Mouse (Mus musculus) left cerebral cortex, adult 2 months (tissue): ENCODE results near the gene Drg1. TPM values are rescaled to one million over a fixed set of nuclear protein-coding genes. Genes with fewer than 3 reads are reported as not detected.
"Not testable (repeated sequence)": the region's sequence is repeated elsewhere in the genome, so short reads cannot be mapped to it uniquely, and the experiment has no call there.

ENCODE experiments used
- DNase-seq, 2 experiments: peaks; one replicate each; pipeline ENCODE4 v3.0.0; 2021 to 2022; ENCODE audit warnings: low spot score in 2 of 2, mixed read lengths in 1 of 2; ENCODE audit errors: extremely low spot score in 1 of 2
- H3K27ac ChIP-seq: fragments of 200-600 bp; 2 replicates; pipeline ENCODE4 v1.8.1; 2022
- H3K4me3 ChIP-seq: fragments of 200-600 bp; 2 replicates; pipeline ENCODE4 v1.8.1; 2022
- intact Hi-C: fragments of 180-260 bp; cut with DNase I; formaldehyde crosslinking; loops from one replicate; pipeline ENCODE4 v1.15.1; 2025
- total RNA-seq, 2 experiments: library from RNA; stranded (reverse); gene quantifications; 2 replicates each; pipeline ENCODE4 v1.2.3; 2021

Drg1 gene
- total RNA-seq, 2 experiments from 2014 or later = 79.5 to 92.1 TPM

- intact Hi-C loops, H3K4me3 ChIP-seq, H3K27ac ChIP-seq: not testable (repeated sequence)
- DNase-seq = peak; percentile 41 to 54
These were observed 98.6 kb downstream of the Drg1 start for GRCm38 (mm10) chr11:3167571-3168001.

GRCm38 (mm10) chr11:3167129-3167528 lies 99.1 kb downstream of the Drg1 start:
- DNase-seq, intact Hi-C loops, H3K4me3 ChIP-seq, H3K27ac ChIP-seq: not testable (repeated sequence)

GRCm38 (mm10) chr11:3166321-3166720 lies 99.9 kb downstream of the Drg1 start:
- H3K4me3 ChIP-seq, DNase-seq, intact Hi-C loops, H3K27ac ChIP-seq: not testable (repeated sequence)

- DNase-seq, intact Hi-C loops, H3K27ac ChIP-seq, H3K4me3 ChIP-seq: not testable (repeated sequence)
These were observed 100.9 kb downstream of the Drg1 start for GRCm38 (mm10) chr11:3165210-3165782.

- H3K4me3 ChIP-seq, DNase-seq, H3K27ac ChIP-seq, intact Hi-C loops: not testable (repeated sequence)
These were observed 102.6 kb downstream of the Drg1 start for GRCm38 (mm10) chr11:3163661-3164060.

DNA sequence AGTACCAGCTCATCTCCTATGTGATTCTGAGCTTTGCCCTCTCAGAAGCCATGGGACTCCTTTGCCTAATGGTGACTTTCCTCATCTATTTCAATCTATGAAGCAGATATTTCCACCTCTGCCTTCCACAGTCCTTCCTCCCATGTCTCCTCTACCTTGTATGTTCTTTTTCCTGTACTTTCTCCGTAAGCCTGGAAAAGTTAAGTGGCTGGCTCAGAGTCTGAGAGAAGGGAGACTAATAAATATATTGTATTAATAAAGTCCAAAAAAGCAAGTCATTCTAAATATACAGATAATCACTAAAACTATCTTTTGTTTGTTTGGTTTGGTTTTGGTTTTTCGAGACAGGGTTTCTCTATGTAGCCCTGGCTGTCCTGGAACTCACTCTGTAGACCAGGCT lies 103.1 kb downstream of the Drg1 start:
- peak; percentile 32 to 39 for DNase-seq
- intact Hi-C loops, H3K4me3 ChIP-seq, H3K27ac ChIP-seq: not testable (repeated sequence)

DNA sequence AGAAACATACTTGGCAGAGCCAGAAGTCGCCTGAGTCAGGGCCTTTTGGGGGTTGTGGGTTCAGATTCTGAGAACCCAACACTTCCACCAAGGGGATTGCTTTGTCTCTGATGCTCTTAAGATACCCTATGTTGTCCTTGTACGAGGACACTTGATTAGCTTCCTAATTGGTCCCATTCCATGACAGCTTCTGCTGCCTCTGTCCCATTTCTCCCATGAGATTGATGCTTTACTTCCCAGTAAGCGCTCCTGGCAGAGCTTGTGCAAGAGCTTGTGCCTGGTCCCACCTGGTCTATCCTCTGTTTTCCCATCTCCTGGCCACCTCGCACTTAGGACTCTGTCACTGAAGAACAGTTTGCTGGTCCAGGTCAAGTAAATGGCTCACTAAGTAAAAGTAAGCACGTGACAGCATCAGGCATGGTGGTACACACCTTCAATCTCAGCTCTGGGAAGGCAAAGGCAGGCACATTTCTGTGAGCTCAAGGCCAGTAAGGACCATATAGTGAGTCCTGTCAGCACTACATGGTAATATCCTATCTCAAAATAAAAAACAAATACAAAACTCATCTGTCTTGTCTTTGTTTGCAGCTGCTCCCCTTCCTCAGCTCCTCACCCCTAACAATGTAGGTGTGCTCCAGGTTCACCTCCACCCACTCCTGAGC lies 103.8 kb downstream of the Drg1 start:
- DNase-seq = peak; percentile 70 to 74
- intact Hi-C loops, H3K27ac ChIP-seq, H3K4me3 ChIP-seq: not testable (repeated sequence)

GRCm38 (mm10) chr11:3161370-3161769 lies 104.8 kb downstream of the Drg1 start:
- H3K27ac ChIP-seq, H3K4me3 ChIP-seq, intact Hi-C loops: not testable (repeated sequence)
- peak; percentile 70 to 71 for DNase-seq

DNA sequence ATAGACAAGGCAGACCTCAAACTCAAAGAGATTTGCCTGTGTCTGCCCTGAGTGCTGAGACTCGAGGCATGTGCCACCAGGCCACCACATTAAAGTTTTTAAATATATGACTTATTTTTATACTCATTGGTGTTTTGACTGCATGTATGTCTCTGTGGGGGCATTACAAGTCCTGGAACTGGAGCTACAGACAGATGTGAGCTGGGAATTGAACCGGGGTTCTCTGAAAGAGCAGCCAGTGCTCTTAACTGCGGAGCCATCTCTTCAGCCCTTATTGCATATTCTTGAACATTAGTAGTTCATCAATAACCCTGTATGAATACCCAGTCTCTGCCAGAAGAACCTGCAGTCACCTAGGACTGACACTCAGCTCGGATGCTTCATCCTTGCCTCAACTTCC lies 107.4 kb downstream of the Drg1 start:
- H3K27ac ChIP-seq, DNase-seq, H3K4me3 ChIP-seq, intact Hi-C loops: not testable (repeated sequence)

DNA sequence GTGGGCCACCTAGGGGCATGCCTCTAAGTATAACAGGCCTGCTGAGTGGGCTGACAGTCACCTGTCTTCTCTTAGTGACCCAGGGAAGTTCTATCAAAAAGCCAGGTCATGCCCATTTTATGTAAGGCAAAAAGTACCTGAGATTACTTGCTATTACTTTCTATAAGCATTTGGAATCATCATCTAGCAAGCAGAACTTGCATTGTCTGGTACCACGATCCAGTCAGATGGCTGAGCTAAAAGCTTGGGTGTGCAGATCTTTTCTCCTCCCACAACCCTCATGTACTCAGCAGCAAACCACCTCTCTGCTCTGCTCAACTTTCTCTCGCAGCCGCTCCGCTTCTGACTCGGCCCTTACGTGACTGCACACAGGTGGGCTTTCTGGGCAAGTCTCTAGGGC lies 108.2 kb downstream of the Drg1 start:
- H3K27ac ChIP-seq, H3K4me3 ChIP-seq, intact Hi-C loops: not testable (repeated sequence)
- DNase-seq = peak; percentile 30 to 36

DNA sequence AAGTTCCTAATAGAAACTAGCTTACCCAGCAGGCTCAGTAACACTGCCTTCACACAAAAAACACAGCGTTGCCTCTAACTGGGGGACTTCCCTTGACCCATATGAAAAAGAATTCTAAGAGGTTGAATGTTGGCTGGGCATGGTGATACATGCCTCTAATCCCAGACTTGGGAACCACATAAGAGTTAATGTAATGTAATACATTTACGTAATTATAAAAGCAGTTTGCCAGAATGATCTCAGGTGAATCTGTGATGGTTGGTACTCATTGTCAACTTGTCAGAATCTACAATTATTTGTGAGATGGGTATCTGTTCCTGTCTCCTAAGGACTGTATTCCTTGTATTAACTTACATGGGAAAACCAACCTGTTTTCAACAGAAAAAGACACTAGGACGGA lies 109.2 kb downstream of the Drg1 start:
- H3K27ac ChIP-seq, DNase-seq, H3K4me3 ChIP-seq, intact Hi-C loops: not testable (repeated sequence)

DNA sequence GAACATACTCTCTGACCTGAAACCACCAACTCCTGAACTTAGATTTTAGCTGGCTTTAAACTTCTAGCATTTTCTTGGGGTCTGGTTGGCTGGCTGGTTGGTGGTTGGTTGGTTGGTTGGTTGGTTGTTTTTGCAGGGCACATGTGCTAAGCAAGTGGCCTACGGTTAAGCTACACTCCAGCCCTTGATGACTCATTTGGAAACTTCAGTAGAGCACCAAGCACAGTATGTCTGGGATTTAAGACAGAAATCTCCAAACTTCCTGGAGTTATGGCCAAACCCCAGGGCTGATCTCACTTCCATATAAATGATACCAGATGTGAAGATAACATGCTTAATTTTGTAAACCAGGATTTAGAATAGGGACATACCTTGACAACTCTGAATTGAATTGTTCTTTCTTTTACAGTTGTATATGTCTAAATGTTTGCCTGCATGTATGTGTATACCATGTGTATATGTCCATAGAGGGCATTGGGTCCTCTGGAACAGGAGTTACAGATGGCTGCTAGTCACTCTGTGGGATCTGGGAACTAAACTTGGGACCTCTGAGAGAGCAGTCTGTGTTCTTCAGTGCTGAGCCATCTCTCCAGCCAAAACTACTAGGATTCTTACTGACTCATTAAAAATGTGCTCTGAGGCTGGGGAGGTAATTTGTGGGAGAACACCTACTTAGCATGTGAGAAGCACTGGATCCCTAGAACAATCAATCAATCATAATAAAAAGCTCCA lies 112.4 kb downstream of the Drg1 start:
- H3K27ac ChIP-seq, intact Hi-C loops, H3K4me3 ChIP-seq: not testable (repeated sequence)
- DNase-seq = peak; percentile 65 to 68

- intact Hi-C loops, H3K4me3 ChIP-seq, H3K27ac ChIP-seq, DNase-seq: not testable (repeated sequence)
These were observed 114.9 kb downstream of the Drg1 start for GRCm38 (mm10) chr11:3151358-3151757.

GRCm38 (mm10) chr11:3150677-3151003 lies 115.6 kb downstream of the Drg1 start:
- H3K27ac ChIP-seq, H3K4me3 ChIP-seq, intact Hi-C loops, DNase-seq: not testable (repeated sequence)

GRCm38 (mm10) chr11:3150003-3150676 lies 116.1 kb downstream of the Drg1 start:
- DNase-seq = peak in 1 of 2 experiments; percentile 44
- H3K4me3 ChIP-seq, intact Hi-C loops, H3K27ac ChIP-seq: not testable (repeated sequence)

- H3K27ac ChIP-seq, intact Hi-C loops, H3K4me3 ChIP-seq, DNase-seq: not testable (repeated sequence)
These were observed 116.7 kb downstream of the Drg1 start for GRCm38 (mm10) chr11:3149471-3149870.

DNA sequence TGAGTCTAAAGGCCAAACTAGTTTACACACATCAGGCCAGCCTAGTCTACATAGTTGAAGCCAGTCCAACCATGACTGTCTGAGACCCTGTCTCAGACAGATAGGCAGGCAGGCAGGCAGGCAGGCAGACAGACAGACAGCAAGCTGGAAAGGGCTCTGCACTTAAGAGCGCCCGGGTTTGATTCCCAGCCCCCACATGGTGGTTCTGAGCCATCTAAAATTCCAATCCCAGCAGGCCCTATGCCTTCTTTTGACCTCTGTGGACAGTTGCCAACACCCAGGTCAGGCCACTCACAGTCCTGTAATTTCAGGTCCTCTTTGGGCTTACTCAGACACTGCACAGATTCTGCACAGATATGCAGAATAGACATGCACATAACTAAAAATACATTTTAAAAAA lies 119.4 kb downstream of the Drg1 start:
- DNase-seq, intact Hi-C loops, H3K4me3 ChIP-seq: not testable (repeated sequence)
- peak overlapping the region; percentile 36; the same call in 1 of the 2 replicates for H3K27ac ChIP-seq
